In the genomic region with DNA sequence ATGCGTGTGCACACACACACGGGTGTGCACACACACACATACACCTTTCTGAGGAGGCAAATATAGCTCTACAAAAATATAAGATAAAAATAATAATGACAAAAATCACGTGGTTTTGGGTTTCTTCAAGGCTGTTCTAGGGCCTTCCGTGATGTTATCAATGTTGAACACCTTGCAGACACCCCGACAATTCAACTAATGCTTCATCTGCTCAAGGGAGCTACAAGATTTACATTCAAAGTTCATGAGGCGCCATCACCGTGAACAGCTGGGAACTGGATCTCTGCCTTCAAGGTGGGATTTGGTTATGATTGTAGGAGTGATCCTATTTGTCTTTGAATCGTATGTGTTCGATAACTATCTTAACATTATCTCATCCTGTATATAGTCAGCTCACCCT, we compare ENCODE assay signal across 25 mouse cellular contexts.
"Had no signal": no experiment of that assay in that cellular context is flagged by ENCODE, and none has a peak within 500 bp of the region (broad histone marks: within the 10 kb centered on the region; RNA-seq: fewer than 3 reads in every experiment).

No protein-coding gene starts in this region.

- ATAC-seq: forebrain, embryonic 13.5 days; forebrain, embryonic 14.5 days; forebrain, embryonic 16.5 days; forebrain, postnatal 0 days had no signal

- H3K27me3 ChIP-seq: embryonic facial prominence, embryonic 12.5 days; embryonic facial prominence, embryonic 13.5 days; embryonic facial prominence, embryonic 15.5 days; forebrain, embryonic 12.5 days; forebrain, embryonic 13.5 days had no signal

- H3K27ac ChIP-seq: embryonic facial prominence, embryonic 10.5 days; embryonic facial prominence, embryonic 12.5 days; embryonic facial prominence, embryonic 13.5 days; embryonic facial prominence, embryonic 15.5 days; forebrain, embryonic 10.5 days; forebrain, embryonic 12.5 days; forebrain, embryonic 13.5 days; gastrocnemius, adult 2 months; heart, adult 2 months had no signal

- DNase-seq: cerebellum, postnatal 10 days; cerebellum, postnatal 14 days; cerebellum, postnatal 25 days; cerebellum, postnatal 36 days; embryo, embryonic 11 days; forebrain, postnatal 0 days; gastrocnemius, adult 2 months; gastrocnemius, postnatal 10 days; gastrocnemius, postnatal 14 days; gastrocnemius, postnatal 25 days; gastrocnemius, postnatal 36 days; heart, adult 18-20 months; heart, adult 2 months had no signal

- H3K4me3 ChIP-seq: embryonic facial prominence, embryonic 10.5 days; embryonic facial prominence, embryonic 12.5 days; embryonic facial prominence, embryonic 13.5 days; embryonic facial prominence, embryonic 15.5 days; erythroblast, embryonic 14.5 days; forebrain, embryonic 10.5 days; forebrain, embryonic 12.5 days; forebrain, embryonic 13.5 days; gastrocnemius, adult 2 months; heart, adult 2 months; heart, embryonic 10.5 days had no signal

- H3K4me2 ChIP-seq: embryonic facial prominence, embryonic 12.5 days; embryonic facial prominence, embryonic 13.5 days; embryonic facial prominence, embryonic 15.5 days; forebrain, embryonic 12.5 days; forebrain, embryonic 13.5 days; heart, embryonic 11.5 days had no signal

- H3K9ac ChIP-seq: embryonic facial prominence, embryonic 12.5 days; embryonic facial prominence, embryonic 13.5 days; embryonic facial prominence, embryonic 15.5 days; forebrain, embryonic 12.5 days; forebrain, embryonic 13.5 days; forebrain, postnatal 0 days had no signal

- H3K4me1 ChIP-seq: embryonic facial prominence, embryonic 12.5 days; embryonic facial prominence, embryonic 15.5 days; forebrain, embryonic 12.5 days; forebrain, embryonic 13.5 days had no signal

- H3K9me3 ChIP-seq: embryonic facial prominence, embryonic 10.5 days; embryonic facial prominence, embryonic 12.5 days; embryonic facial prominence, embryonic 13.5 days; embryonic facial prominence, embryonic 15.5 days; forebrain, embryonic 10.5 days; forebrain, embryonic 12.5 days; forebrain, embryonic 13.5 days; heart, embryonic 10.5 days had no signal

- H3K36me3 ChIP-seq: embryonic facial prominence, embryonic 10.5 days; embryonic facial prominence, embryonic 12.5 days; embryonic facial prominence, embryonic 13.5 days; embryonic facial prominence, embryonic 15.5 days; forebrain, embryonic 10.5 days; forebrain, embryonic 12.5 days had no signal
